Mouse (Mus musculus) frontal cortex, adult 2 months (tissue): Measurements from ENCODE around the gene Zfp346. TPM values are rescaled to one million over a fixed set of nuclear protein-coding genes. Genes with fewer than 3 reads are reported as not detected.

Source experiments
- DNase-seq, 2 experiments: peaks; one replicate each; pipeline ENCODE4 v3.0.0; 2022; ENCODE audit warnings: low spot score in 1 of 2; ENCODE audit errors: extremely low spot score in 1 of 2
- polyA plus RNA-seq: library from polyadenylated mRNA; depleted of rRNA; stranded (reverse); fragments of >200 nt; gene quantifications from 2 replicates; pipeline ENCODE4 v1.2.3, GENCODE M21; 2012; rRNA removed

Gene Zfp346
- polyA plus RNA-seq, 1 experiment: 53.4 TPM

- no peak for DNase-seq
Measured at GRCm38 (mm10) chr13:55183382-55183781, 78.3 kb downstream of the Zfp346 start.

Other genes with a start within 250 kb of the Zfp346 start
- 47.8 and 51.5 TPM in 2 replicates for gene Unc5a, start 155.9 kb upstream of the Zfp346 start, polyA plus RNA-seq
- gene Hk3, start 83.9 kb upstream of the Zfp346 start, polyA plus RNA-seq: 1.2 and 1.9 TPM in 2 replicates
- gene Uimc1, start 5.0 kb upstream of the Zfp346 start, polyA plus RNA-seq: 19.9 and 22.8 TPM in 2 replicates
- not detected in 2 replicates for gene Gm17617, start 28.2 kb downstream of the Zfp346 start, polyA plus RNA-seq
- 0.38 and 0.54 TPM in 2 replicates for gene Fgfr4, start 47.3 kb downstream of the Zfp346 start, polyA plus RNA-seq
- 38.3 and 41.3 TPM in 2 replicates for gene Nsd1, start 104.5 kb downstream of the Zfp346 start, polyA plus RNA-seq
- gene Prelid1, start 215.2 kb downstream of the Zfp346 start, polyA plus RNA-seq: 145 and 163 TPM in 2 replicates
- gene Rab24, start 216.6 kb downstream of the Zfp346 start, polyA plus RNA-seq: 142 and 148 TPM in 2 replicates
- 1.3 and 1.5 TPM in 2 replicates for gene Mxd3, start 224.5 kb downstream of the Zfp346 start, polyA plus RNA-seq